Mouse (Mus musculus) MEL (cell line): ENCODE data around the gene Gpn3. TPM values are rescaled to one million over a fixed set of nuclear protein-coding genes. Genes with fewer than 3 reads are reported as not detected.

Experiments used
- DNase-seq: peaks from one replicate; pipeline ENCODE4 v3.0.0; 2011; ENCODE audit warnings: low read depth, low spot score
- H3K27ac ChIP-seq: 2 replicates; pipeline ENCODE4 v1.5.1; 2012; ENCODE audit warnings: low read depth, mild to moderate bottlenecking, control low read depth, low read length, moderate library complexity; ENCODE audit not compliant: control insufficient read depth
- H3K27me3 ChIP-seq, 2 experiments: fragments of 150-350 bp in 1 of 2; sonication (generic) in 1 of 2; 2 replicates each; pipeline ENCODE4 v1.6.1; 2012; ENCODE audit warnings: low read length in 2 of 2, mild to moderate bottlenecking in 2 of 2, improper control_type of control experiment in 1 of 2, moderate library complexity in 1 of 2; ENCODE audit not compliant: insufficient read depth in 2 of 2, control insufficient read depth in 1 of 2
- H3K36me3 ChIP-seq, 2 experiments: 2 replicates each; pipeline ENCODE4 v1.6.1; 2012 to 2014; ENCODE audit warnings: low read length in 2 of 2, improper control_type of control experiment in 1 of 2, inconsistent platforms in 1 of 2, mild to moderate bottlenecking in 1 of 2; ENCODE audit not compliant: insufficient read depth in 2 of 2, control insufficient read depth in 1 of 2
- H3K4me1 ChIP-seq, 2 experiments: fragments of 150-350 bp in 1 of 2; sonication (generic) in 1 of 2; 2 replicates each; pipeline ENCODE4 v1.6.1; 2012; ENCODE audit warnings: low read length in 2 of 2, improper control_type of control experiment in 1 of 2, mild to moderate bottlenecking in 1 of 2; ENCODE audit not compliant: insufficient read depth in 2 of 2, control insufficient read depth in 1 of 2
- H3K4me3 ChIP-seq, 2 experiments: fragments of 150-350 bp in 1 of 2; sonication (generic) in 1 of 2; 2 replicates each; pipeline ENCODE4 v1.5.1; 2012; ENCODE audit warnings: low read depth in 2 of 2, low read length in 2 of 2, mild to moderate bottlenecking in 2 of 2, moderate library complexity in 2 of 2, control low read depth in 1 of 2, improper control_type of control experiment in 1 of 2; ENCODE audit not compliant: control insufficient read depth in 1 of 2, insufficient read depth in 1 of 2
- H3K79me2 ChIP-seq: 2 replicates; pipeline ENCODE4 v1.6.1; 2012; ENCODE audit warnings: mild to moderate bottlenecking, low read length, moderate library complexity; ENCODE audit not compliant: control insufficient read depth, poor library complexity, insufficient read depth
- H3K9ac ChIP-seq: 2 replicates; pipeline ENCODE4 v1.6.1; 2012; ENCODE audit warnings: low read depth, mild to moderate bottlenecking, control low read depth, low read length, moderate library complexity; ENCODE audit not compliant: control insufficient read depth, poor library complexity, severe bottlenecking
- H3K9me3 ChIP-seq: fragments of 150-350 bp; sonication (generic); replicated peaks from 2 replicates; pipeline ENCODE4 v1.6.1; 2012; ENCODE audit warnings: mild to moderate bottlenecking, low read length, improper control_type of control experiment, moderate library complexity; ENCODE audit not compliant: insufficient read depth
- BHLHE40 ChIP-seq: IDR thresholded peaks from 2 replicates; pipeline ENCODE4 v1.6.1; 2012; ENCODE audit warnings: low read depth, mild to moderate bottlenecking, inconsistent platforms, low read length, improper control_type of control experiment, borderline replicate concordance
- CHD1 ChIP-seq: IDR thresholded peaks from 2 replicates; pipeline ENCODE4 v1.6.1; 2012; ENCODE audit warnings: low read depth, mild to moderate bottlenecking, inconsistent platforms, low read length, improper control_type of control experiment
- CTCF ChIP-seq, 3 experiments: IDR thresholded peaks in 2 of 3; conservative IDR thresholded peaks in 1 of 3; 2 replicates each; pipeline ENCODE4 v1.5.1; 2011 to 2012; ENCODE audit warnings: low read length in 3 of 3, low read depth in 2 of 3, mild to moderate bottlenecking in 2 of 3, improper control_type of control experiment in 1 of 3, inconsistent platforms in 1 of 3, mixed read lengths in 1 of 3, moderate library complexity in 1 of 3; ENCODE audit not compliant: control insufficient read depth in 1 of 3, insufficient read depth in 1 of 3, poor library complexity in 1 of 3, severe bottlenecking in 1 of 3
- ELF1 ChIP-seq: IDR thresholded peaks from 2 replicates; pipeline ENCODE4 v1.6.1; 2014; ENCODE audit warnings: low read depth, mild to moderate bottlenecking, inconsistent platforms, low read length, improper control_type of control experiment, moderate library complexity
- EP300 ChIP-seq, 2 experiments: IDR thresholded peaks; 2 replicates each; pipeline ENCODE4 v1.6.1; 2011; ENCODE audit warnings: improper control_type of control experiment in 2 of 2, low read length in 2 of 2, low read depth in 1 of 2, mild to moderate bottlenecking in 1 of 2
- ETS1 ChIP-seq: IDR thresholded peaks from 2 replicates; pipeline ENCODE4 v1.6.1; 2012; ENCODE audit warnings: low read depth, mild to moderate bottlenecking, inconsistent platforms, low read length, improper control_type of control experiment, moderate library complexity
- GATA1 ChIP-seq: IDR thresholded peaks from 2 replicates; pipeline ENCODE4 v1.6.1; 2011; ENCODE audit warnings: low read depth, low read length, improper control_type of control experiment
- HCFC1 ChIP-seq: IDR thresholded peaks from 2 replicates; pipeline ENCODE4 v1.6.1; 2012; ENCODE audit warnings: low read depth, mild to moderate bottlenecking, inconsistent platforms, low read length, improper control_type of control experiment, moderate library complexity
- JUND ChIP-seq: IDR thresholded peaks from 2 replicates; pipeline ENCODE4 v1.6.1; 2011; ENCODE audit warnings: low read depth, mild to moderate bottlenecking, improper control_type of control experiment, low read length
- MAFK ChIP-seq: IDR thresholded peaks from 2 replicates; pipeline ENCODE4 v1.6.1; 2011; ENCODE audit warnings: low read depth, mild to moderate bottlenecking, low read length, improper control_type of control experiment, borderline replicate concordance
- MYB ChIP-seq: IDR thresholded peaks from 2 replicates; pipeline ENCODE4 v1.6.1; 2011; ENCODE audit warnings: mild to moderate bottlenecking, low read depth, low read length, improper control_type of control experiment
- NELFE ChIP-seq: IDR thresholded peaks from 2 replicates; pipeline ENCODE4 v1.6.1; 2011; ENCODE audit warnings: low read depth, low read length, improper control_type of control experiment
- RAD21 ChIP-seq: IDR thresholded peaks from 2 replicates; pipeline ENCODE4 v1.6.1; 2011; ENCODE audit warnings: mild to moderate bottlenecking, low read depth, low read length, improper control_type of control experiment
- SIN3A ChIP-seq: IDR thresholded peaks from 2 replicates; pipeline ENCODE4 v1.6.1; 2012; ENCODE audit warnings: low read length, improper control_type of control experiment, inconsistent platforms
- SMC3 ChIP-seq: IDR thresholded peaks from 2 replicates; pipeline ENCODE4 v1.6.1; 2011; ENCODE audit warnings: low read depth, low read length, improper control_type of control experiment
- TBP ChIP-seq: IDR thresholded peaks from 2 replicates; pipeline ENCODE4 v1.8.0; 2011; ENCODE audit warnings: low read depth, low read length, improper control_type of control experiment
- TCF12 ChIP-seq: IDR thresholded peaks from 2 replicates; pipeline ENCODE4 v1.6.1; 2014; ENCODE audit warnings: low read depth, mild to moderate bottlenecking, inconsistent platforms, low read length, improper control_type of control experiment, moderate library complexity
- UBTF ChIP-seq: IDR thresholded peaks from 2 replicates; pipeline ENCODE4 v1.6.1; 2012; ENCODE audit warnings: low read depth, mild to moderate bottlenecking, inconsistent platforms, low read length, improper control_type of control experiment, moderate library complexity, borderline replicate concordance; ENCODE audit not compliant: insufficient read depth
- USF1 ChIP-seq: IDR thresholded peaks from 2 replicates; pipeline ENCODE4 v1.6.1; 2014; ENCODE audit warnings: low read depth, mild to moderate bottlenecking, inconsistent platforms, low read length, improper control_type of control experiment, moderate library complexity
- ZC3H11A ChIP-seq: IDR thresholded peaks from 2 replicates; pipeline ENCODE4 v1.6.1; 2012; ENCODE audit warnings: low read depth, mild to moderate bottlenecking, inconsistent platforms, low read length, improper control_type of control experiment
- ZKSCAN1 ChIP-seq: IDR thresholded peaks from 2 replicates; pipeline ENCODE4 v1.6.1; 2012; ENCODE audit warnings: low read depth, mild to moderate bottlenecking, inconsistent platforms, low read length, improper control_type of control experiment, moderate library complexity
- ZMIZ1 ChIP-seq: IDR thresholded peaks from 2 replicates; pipeline ENCODE4 v1.6.1; 2012; ENCODE audit warnings: low read depth, mild to moderate bottlenecking, inconsistent platforms, low read length, improper control_type of control experiment, moderate library complexity
- ZNF384 ChIP-seq: IDR thresholded peaks from 2 replicates; pipeline ENCODE4 v1.6.1; 2012; ENCODE audit warnings: low read depth, mild to moderate bottlenecking, inconsistent platforms, low read length, improper control_type of control experiment
- polyA plus RNA-seq, 2 experiments: library from polyadenylated mRNA; stranded (reverse) in 1 of 2; unstranded in 1 of 2; fragments of >175 nt in 1 of 2; fragments of >200 nt in 1 of 2; gene quantifications; 2 replicates each; pipeline versions ENCODE4 v1.2.1 to v1.2.4; 2012; ENCODE audit warnings: low replicate concordance in 2 of 2, low read depth in 1 of 2; ENCODE audit not compliant: insufficient read length in 2 of 2, insufficient read depth in 1 of 2, missing spikeins in 1 of 2
- total RNA-seq: library from RNA; depleted of rRNA; stranded (reverse); fragments of 300-350 nt; gene quantifications from 2 replicates; pipeline ENCODE4 v1.2.3, GENCODE M21; 2012

The Gpn3 gene
- total and polyA plus RNA-seq, 3 experiments = 85.6 to 89.9 TPM; not detected in 1

GRCm38 (mm10) chr5:122392227-122393004 lies 20.7 kb downstream of the Gpn3 start:
- peaks cover 4 to 7% of the 10 kb centered on the region in 2 experiments for H3K36me3 ChIP-seq

GRCm38 (mm10) chr5:122393887-122394286 lies 22.2 kb downstream of the Gpn3 start:
- TF ChIP-seq RAD21 = peak; percentile 61
- peak; percentile 43; the same call in 1 of the 2 replicates for TF ChIP-seq ZC3H11A
- TF ChIP-seq SIN3A = peak; percentile 51; the same call in 1 of the 2 replicates
- no peak for TF ChIP-seq MAFK
- peak; percentile 75 to 79 (median 75) for TF ChIP-seq CTCF (IDR thresholded peaks at IDR 0.05 in 2 of 3, conservative IDR thresholded peaks at IDR 0.05 in 1 of 3; ENCODE audit: control insufficient read depth in 1 of 3, insufficient read depth in 1 of 3, low read depth in 2 of 3, low read length in 3 of 3, poor library complexity in 1 of 3, severe bottlenecking in 1 of 3)
- peak; percentile 74 for TF ChIP-seq SMC3
- no peak for TF ChIP-seq HCFC1
- Histone ChIP-seq H3K27me3 (no peaks in the 10 kb centered on the region), H3K4me1 (peaks cover 0 to 11% of the 10 kb centered on the region in 2 experiments; a peak in 2 of 4 replicates), H3K27ac (no peak overlapping the region), H3K79me2 (peaks cover 38% of the 10 kb centered on the region), H3K9ac (no peak overlapping the region), H3K4me3 (no peak overlapping the region), H3K9me3 (no peaks in the 10 kb centered on the region), H3K36me3 (peaks cover 7 to 10% of the 10 kb centered on the region in 2 experiments)
- DNase-seq = peak; percentile 83

More at GRCm38 (mm10) chr5:122392227-122393004, 20.7 kb downstream of the Gpn3 start:
- Histone ChIP-seq H3K79me2 (peaks cover 34% of the 10 kb centered on the region), H3K9ac (peak overlapping the region; percentile 89), H3K9me3 (no peaks in the 10 kb centered on the region), H3K4me1 (peaks cover 0 to 11% of the 10 kb centered on the region in 2 experiments; a peak in 2 of 4 replicates), H3K27ac (peak overlapping the region; percentile 74), H3K4me3 (peak overlapping the region; percentile 80 to 94), H3K27me3 (no peaks in the 10 kb centered on the region)
- TF ChIP-seq USF1 (no peak), TBP (0 out of 2 replicates have a peak, but pooled peaks have one; percentile 21), RAD21 (no peak), CHD1 (no peak), MYB (peak; percentile 74), ZNF384 (peak; percentile 82), UBTF (no peak), CTCF (IDR thresholded peaks at IDR 0.05 in 2 of 3, conservative IDR thresholded peaks at IDR 0.05 in 1 of 3; ENCODE audit: control insufficient read depth in 1 of 3, insufficient read depth in 1 of 3, low read depth in 2 of 3, low read length in 3 of 3, poor library complexity in 1 of 3, severe bottlenecking in 1 of 3) (no peak), BHLHE40 (no peak), SIN3A (0 out of 2 replicates have a peak, but pooled peaks have one; percentile 27), ZC3H11A (no peak), EP300 (IDR thresholded peaks at IDR 0.05; ENCODE audit: low read depth in 1 of 2, low read length in 2 of 2) (peak; percentile 45 to 62; a peak in 3 of 4 replicates), TCF12 (peak; percentile 45), ELF1 (peak; percentile 11; the same call in 1 of the 2 replicates), ETS1 (peak; percentile 15; the same call in 1 of the 2 replicates), HCFC1 (no peak), ZMIZ1 (peak; percentile 63; the same call in 1 of the 2 replicates), JUND (no peak), GATA1 (peak; percentile 68), NELFE (peak; percentile 20; the same call in 1 of the 2 replicates), ZKSCAN1 (no peak; the same call in 1 of the 2 replicates)
- DNase-seq = peak; percentile 63
